Mouse (Mus musculus) erythroblast, embryonic 14.5 days (primary cell): ENCODE measurements around the gene Jmjd8. TPM values are rescaled to one million over a fixed set of nuclear protein-coding genes. Genes with fewer than 3 reads are reported as not detected.

Experiments
- H3K27me3 ChIP-seq: 2 replicates; pipeline ENCODE4 v1.6.1; 2012; ENCODE audit warnings: inconsistent platforms; ENCODE audit not compliant: control insufficient read depth
- H3K36me3 ChIP-seq: 2 replicates; pipeline ENCODE4 v1.6.1; 2012; ENCODE audit warnings: mild to moderate bottlenecking, inconsistent platforms; ENCODE audit not compliant: control insufficient read depth
- H3K4me1 ChIP-seq: 2 replicates; pipeline ENCODE4 v1.6.1; 2012; ENCODE audit warnings: inconsistent platforms; ENCODE audit not compliant: control insufficient read depth
- H3K4me3 ChIP-seq: replicated peaks from 2 replicates; pipeline ENCODE3; 2012; ENCODE audit warnings: moderate library complexity, mild to moderate bottlenecking, inconsistent platforms
- H3K9me3 ChIP-seq: 2 replicates; pipeline ENCODE4 v1.6.1; 2012; ENCODE audit warnings: low read length, inconsistent platforms, mixed read lengths; ENCODE audit not compliant: control insufficient read depth
- GATA1 ChIP-seq: IDR thresholded peaks from 2 replicates; pipeline ENCODE4 v1.6.1; 2012; ENCODE audit warnings: low read length, inconsistent platforms, mixed read lengths
- TAL1 ChIP-seq: IDR thresholded peaks from 3 replicates; pipeline ENCODE4 v1.6.1; 2012; ENCODE audit warnings: low read length, inconsistent platforms, mixed read lengths
- polyA plus RNA-seq: library from polyadenylated mRNA; stranded (reverse); fragments of >175 nt; gene quantifications from 2 replicates; pipeline ENCODE4 v1.2.3, GENCODE M21; 2012

The Jmjd8 gene
- polyA plus RNA-seq, 1 experiment, result 0.31 TPM

DNA sequence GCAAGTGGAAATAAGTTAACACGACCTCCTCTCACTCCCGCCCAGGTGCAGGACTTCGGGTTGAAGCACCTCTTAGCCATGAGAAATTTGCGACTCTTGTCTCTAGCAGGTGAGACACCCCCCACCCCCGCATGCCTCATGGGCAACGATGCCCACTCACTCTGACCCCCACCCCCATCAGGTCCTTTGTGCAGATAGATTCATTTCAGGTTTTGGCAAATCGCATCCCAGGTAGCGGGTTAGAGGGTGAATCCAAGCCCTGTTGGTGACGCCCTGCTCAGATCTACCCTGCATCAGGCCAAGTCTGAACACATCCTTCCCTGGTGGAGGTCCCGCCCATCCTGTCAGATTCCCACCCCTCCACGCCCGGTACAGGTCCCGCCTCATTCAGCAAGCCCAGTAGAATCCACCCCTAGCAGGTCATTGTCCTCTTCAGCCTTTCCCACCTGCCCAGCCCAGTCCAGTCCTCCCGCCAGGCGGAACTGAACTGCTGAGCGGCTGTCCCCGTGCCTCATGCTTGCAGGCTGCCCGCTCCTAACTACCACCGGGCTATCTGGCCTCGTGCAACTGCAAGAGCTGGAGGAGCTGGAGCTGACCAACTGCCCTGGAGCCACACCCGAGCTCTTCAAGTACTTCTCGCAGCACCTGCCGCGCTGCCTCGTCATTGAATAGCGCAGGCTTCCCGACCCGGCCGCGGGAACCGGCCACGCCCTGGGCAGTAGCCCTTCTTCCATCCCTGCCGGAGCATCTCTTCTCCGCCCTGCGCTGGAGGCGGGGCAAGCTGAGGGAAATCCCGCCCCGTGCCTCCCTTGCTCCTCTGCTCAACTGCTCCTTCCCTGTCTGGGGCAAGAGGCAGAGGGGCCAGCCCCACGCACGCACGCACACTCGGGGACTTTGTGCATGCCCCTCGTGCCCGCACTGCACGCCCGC is 9.6 kb upstream of the Jmjd8 start:
- peaks cover 80% of the 10 kb centered on the region for H3K27me3 ChIP-seq
- H3K4me3 ChIP-seq, result peak overlapping the region; percentile 7
- TF ChIP-seq GATA1 (no peak), TAL1 (no peak)

DNA sequence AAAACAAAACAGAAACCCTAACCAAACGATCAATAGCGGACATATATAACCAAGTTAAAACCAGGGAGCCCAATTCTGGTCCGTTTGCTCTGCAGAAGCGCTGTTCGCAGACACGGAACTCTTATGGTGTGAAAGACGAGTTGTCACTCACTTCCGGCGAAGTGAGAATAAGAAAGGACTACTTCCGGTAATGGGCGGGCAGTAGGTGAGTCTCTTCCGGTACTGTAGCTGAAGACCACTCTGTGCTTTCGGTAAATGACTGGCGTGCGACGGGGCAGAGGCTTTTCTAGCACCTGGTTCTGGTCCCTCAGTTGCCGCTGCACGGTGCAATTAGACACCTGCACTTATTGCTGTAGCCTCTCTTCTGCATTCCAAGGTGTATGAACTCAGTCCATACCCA is 5.2 kb upstream of the Jmjd8 start, which contains the start of gene Wdr24:
Gene Wdr24 (plus strand): TSS at position 176 of the 400 bp plus-strand sequence.
- H3K36me3 ChIP-seq, result peaks cover 34% of the 10 kb centered on the region
- H3K4me1 ChIP-seq, result peaks cover 66% of the 10 kb centered on the region
- H3K9me3 ChIP-seq, result no peaks in the 10 kb centered on the region
- peaks cover 43% of the 10 kb centered on the region for H3K27me3 ChIP-seq
- TF ChIP-seq TAL1 (no peak), GATA1 (no peak)
- H3K4me3 ChIP-seq, result peak within 1 kb of the TSS; percentile 73

More for the DNA sequence above, 9.6 kb upstream of the Jmjd8 start:
- no peaks in the 10 kb centered on the region for H3K9me3 ChIP-seq
- no peaks in the 10 kb centered on the region for H3K36me3 ChIP-seq
- peaks cover 26% of the 10 kb centered on the region for H3K4me1 ChIP-seq

DNA sequence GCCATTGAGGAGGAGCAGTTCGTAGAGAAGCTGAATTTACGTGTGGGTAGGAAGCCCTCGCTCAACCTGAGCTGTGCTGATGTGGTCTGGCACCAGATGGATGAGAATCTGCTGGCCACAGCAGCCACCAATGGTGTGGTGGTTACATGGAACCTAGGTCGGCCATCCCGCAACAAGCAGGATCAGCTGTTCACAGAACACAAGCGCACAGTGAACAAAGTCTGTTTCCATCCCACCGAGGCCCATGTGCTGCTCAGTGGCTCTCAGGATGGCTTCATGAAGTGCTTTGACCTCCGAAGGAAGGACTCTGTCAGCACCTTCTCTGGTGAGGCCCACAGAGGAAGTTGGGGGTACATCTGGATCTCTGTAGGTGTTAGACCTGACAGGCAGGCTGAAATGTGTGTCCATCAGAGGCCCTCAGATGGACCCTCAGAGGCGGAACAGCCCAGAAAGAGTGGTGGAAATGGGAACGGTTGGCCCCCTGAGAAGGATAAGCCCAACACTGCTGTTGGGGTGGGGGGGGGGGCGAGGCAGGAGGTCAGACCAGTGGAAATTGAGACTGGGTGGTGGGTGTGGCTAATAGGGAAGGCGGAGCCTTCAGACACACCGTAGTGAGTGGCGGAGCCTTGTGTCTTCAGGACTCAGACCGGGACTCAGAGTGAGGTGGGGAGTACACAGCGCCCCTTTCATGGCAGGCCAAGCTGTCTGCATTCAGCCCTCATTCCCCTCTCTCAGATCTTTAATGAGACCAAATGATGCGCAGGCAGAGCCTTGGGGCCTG is 4.1 kb upstream of the Jmjd8 start:
- peaks cover 32% of the 10 kb centered on the region for H3K27me3 ChIP-seq
- peaks cover 39% of the 10 kb centered on the region for H3K36me3 ChIP-seq
- H3K9me3 ChIP-seq, result no peaks in the 10 kb centered on the region
- no peak for TF ChIP-seq GATA1
- TF ChIP-seq TAL1, result no peak
- H3K4me1 ChIP-seq, result peaks cover 70% of the 10 kb centered on the region
- peak overlapping the region; percentile 73 for H3K4me3 ChIP-seq

DNA sequence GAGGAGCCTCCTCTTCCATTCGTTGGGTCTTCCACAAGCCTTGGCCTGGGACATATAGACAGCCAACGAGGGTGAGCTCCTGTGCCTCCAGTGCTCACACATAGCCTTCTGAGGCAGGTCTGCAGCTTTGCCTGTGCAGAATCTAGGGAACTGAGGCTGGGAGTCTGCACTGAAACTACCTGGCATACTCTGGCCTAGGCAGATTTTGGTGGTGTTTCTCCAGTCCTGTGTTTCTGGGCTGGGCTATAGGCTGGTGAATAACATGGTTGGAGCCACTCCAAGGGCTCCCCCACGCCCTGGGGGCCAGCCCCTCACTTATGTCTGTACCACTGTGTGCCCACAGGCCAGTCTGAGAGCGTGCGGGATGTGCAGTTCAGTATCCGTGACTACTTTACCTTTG is 3.4 kb upstream of the Jmjd8 start:
- peak overlapping the region; percentile 73 for H3K4me3 ChIP-seq
- H3K27me3 ChIP-seq, result peaks cover 24% of the 10 kb centered on the region
- peaks cover 47% of the 10 kb centered on the region for H3K36me3 ChIP-seq
- no peak for TF ChIP-seq TAL1
- TF ChIP-seq GATA1, result no peak
- peaks cover 74% of the 10 kb centered on the region for H3K4me1 ChIP-seq
- H3K9me3 ChIP-seq, result no peaks in the 10 kb centered on the region

DNA sequence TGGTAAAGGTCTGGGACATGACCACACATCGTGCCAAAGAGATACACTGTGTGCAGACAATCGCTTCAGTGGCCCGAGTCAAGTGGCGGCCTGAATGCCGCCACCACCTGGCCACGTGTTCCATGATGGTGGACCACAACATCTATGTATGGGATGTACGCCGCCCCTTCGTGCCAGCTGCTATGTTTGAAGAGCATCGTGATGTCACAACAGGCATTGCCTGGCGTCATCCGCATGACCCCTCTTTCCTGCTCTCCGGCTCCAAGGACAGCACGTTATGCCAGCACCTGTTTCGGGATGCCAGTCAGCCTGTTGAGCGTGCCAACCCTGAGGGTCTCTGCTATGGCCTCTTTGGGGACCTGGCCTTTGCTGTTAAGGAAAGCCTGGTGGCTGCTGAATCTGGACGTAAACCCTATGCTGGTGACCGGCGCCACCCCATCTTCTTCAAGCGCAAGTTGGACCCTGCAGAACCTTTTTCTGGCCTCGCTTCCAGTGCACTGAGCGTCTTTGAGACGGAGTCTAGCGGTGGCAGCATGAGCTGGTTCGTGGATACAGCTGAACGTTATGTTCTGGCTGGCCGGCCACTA is 2.6 kb upstream of the Jmjd8 start:
- H3K4me1 ChIP-seq, result peaks cover 81% of the 10 kb centered on the region
- peaks cover 17% of the 10 kb centered on the region for H3K27me3 ChIP-seq
- no peak overlapping the region for H3K4me3 ChIP-seq
- H3K9me3 ChIP-seq, result no peaks in the 10 kb centered on the region
- TF ChIP-seq GATA1, result no peak
- no peak for TF ChIP-seq TAL1
- peaks cover 55% of the 10 kb centered on the region for H3K36me3 ChIP-seq

DNA sequence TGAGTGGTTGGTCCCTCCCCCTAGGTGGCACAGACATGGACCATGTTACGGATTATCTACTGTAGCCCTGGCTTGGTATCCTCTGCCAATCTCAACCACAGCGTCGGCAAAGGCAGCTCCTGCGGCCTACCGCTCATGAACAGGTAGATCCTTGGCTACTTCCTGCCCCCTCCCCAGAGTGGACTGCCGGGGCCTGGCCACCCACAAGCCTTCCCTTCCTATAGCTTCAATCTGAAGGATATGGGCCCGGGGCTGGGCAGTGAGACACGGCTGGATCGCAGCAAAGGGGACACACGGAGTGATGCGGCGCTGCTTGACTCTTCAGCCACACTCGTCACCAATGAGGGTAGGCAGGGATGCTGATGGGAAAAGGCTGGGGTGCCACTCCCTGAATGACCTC is 1.7 kb upstream of the Jmjd8 start:
- H3K27me3 ChIP-seq, result peaks cover 8% of the 10 kb centered on the region
- peaks cover 91% of the 10 kb centered on the region for H3K4me1 ChIP-seq
- no peak for TF ChIP-seq GATA1
- TF ChIP-seq TAL1, result no peak
- no peaks in the 10 kb centered on the region for H3K9me3 ChIP-seq
- no peak overlapping the region for H3K4me3 ChIP-seq
- peaks cover 64% of the 10 kb centered on the region for H3K36me3 ChIP-seq

DNA sequence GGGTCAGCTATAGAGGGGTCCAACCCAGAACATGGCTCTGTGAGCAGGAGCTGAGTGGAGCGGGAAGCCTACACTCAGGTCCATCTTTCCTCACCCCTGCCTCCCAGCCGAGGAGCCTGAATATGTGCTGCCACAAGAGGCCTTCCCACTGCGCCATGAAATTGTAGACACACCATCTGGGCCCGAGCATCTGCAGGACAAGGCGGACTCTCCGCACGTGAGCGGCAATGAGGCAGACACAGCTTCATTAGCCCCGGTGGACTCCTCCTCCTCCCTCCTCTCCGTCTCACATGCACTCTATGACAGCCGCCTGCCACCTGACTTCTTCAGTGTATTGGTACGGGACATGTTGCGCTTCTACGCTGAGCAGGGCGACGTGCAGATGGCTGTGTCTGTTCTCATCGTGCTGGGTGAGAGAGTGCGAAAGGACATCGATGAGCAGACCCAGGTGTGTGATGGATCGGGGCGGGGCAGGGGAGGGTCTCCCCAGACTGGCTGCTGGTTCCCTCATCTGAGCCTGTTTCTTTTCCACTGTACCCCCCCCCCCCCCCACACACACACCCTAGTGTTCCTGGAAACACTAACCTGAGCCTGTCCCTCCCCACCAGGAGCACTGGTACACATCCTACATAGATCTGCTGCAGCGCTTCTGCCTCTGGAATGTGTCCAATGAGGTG is 983 bp upstream of the Jmjd8 start:
- H3K27me3 ChIP-seq, result peaks cover 2% of the 10 kb centered on the region
- TF ChIP-seq GATA1, result no peak
- TF ChIP-seq TAL1, result no peak
- no peaks in the 10 kb centered on the region for H3K9me3 ChIP-seq
- H3K36me3 ChIP-seq, result peaks cover 64% of the 10 kb centered on the region
- H3K4me3 ChIP-seq, result no peak overlapping the region
- peaks cover 93% of the 10 kb centered on the region for H3K4me1 ChIP-seq

DNA sequence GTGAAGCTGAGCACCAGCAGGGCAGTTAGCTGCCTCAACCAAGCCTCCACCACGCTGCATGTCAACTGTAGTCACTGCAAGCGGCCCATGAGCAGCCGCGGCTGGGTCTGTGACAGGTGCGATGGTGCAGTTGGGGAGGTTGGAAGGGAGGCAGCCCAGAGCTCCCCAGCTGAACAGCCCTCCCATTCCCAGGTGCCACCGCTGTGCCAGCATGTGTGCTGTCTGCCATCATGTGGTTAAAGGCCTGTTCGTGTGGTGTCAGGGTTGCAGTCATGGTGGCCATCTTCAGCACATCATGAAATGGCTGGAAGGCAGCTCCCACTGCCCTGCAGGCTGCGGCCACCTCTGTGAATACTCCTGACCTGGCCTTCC is 458 bp upstream of the Jmjd8 start:
- H3K9me3 ChIP-seq, result no peaks in the 10 kb centered on the region
- H3K4me3 ChIP-seq, result peak overlapping the region; percentile 73
- TF ChIP-seq GATA1 (no peak), TAL1 (no peak)
- peaks cover 92% of the 10 kb centered on the region for H3K4me1 ChIP-seq
- no peaks in the 10 kb centered on the region for H3K27me3 ChIP-seq
- peaks cover 64% of the 10 kb centered on the region for H3K36me3 ChIP-seq

DNA sequence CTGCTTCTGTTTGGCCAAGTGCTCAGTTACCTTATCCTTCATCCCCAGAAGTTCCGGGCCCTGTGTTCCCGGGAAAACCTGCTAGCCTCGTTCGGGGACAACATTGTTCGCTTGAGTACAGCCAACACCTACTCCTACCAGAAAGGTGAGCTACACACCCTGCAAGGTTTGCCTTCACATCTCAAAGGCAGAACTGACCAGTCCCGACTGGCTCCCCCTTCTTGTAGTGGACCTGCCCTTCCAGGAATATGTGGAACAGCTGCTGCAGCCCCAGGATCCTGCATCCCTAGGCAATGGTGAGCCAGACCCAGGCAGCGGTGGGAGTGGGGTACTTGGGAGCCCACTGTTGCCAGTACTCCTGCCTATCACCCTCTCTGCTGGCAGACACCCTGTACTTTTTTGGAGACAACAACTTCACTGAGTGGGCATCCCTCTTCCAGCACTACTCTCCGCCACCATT is 921 bp downstream of the Jmjd8 start:
- no peak for TF ChIP-seq GATA1
- no peak for TF ChIP-seq TAL1
- no peaks in the 10 kb centered on the region for H3K9me3 ChIP-seq
- H3K4me1 ChIP-seq, result peaks cover 93% of the 10 kb centered on the region
- peaks cover 65% of the 10 kb centered on the region for H3K36me3 ChIP-seq
- no peaks in the 10 kb centered on the region for H3K27me3 ChIP-seq
- H3K4me3 ChIP-seq, result peak overlapping the region; percentile 73
